Mouse (Mus musculus) heart, adult 2 months (tissue): ENCODE data around the gene Olfr818.

ENCODE experiments used
- CTCF ChIP-seq: fragments of 200-600 bp; IDR thresholded peaks from 2 replicates; pipeline ENCODE4 v1.8.1; 2022; ENCODE audit warnings: antibody characterized with exemption, mild to moderate bottlenecking, moderate library complexity
- EP300 ChIP-seq: fragments of 200-500 bp; IDR thresholded peaks from 2 replicates; pipeline ENCODE4 v1.6.1; 2011; ENCODE audit warnings: low read depth, low read length, control low read depth; ENCODE audit not compliant: insufficient read depth
- POLR2A ChIP-seq: fragments of 200-500 bp; IDR thresholded peaks from 2 replicates; pipeline ENCODE4 v1.6.1; 2011; ENCODE audit warnings: mild to moderate bottlenecking, low read depth, low read length, control low read depth; ENCODE audit not compliant: insufficient read depth

DNA sequence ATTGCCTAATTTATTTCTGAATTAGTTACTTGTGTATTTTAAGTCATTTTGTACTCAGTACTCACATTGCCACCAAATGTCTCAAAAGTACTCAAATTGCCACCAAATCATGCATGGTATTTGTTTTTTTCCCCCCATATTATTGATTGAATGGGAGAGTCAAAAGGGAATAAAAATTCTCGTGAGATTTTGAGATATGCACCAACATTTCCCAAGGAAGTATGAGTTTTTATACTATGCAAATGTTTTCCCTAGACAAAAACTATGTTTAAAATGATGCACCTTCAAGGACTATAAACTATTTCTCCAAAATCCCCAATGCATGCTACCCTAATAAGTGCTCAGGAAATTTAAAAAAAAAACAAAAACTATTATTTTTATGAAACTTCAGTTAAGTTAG is 33.4 kb downstream of the Olfr818 start, which contains the start of gene Olfr816:
- TF ChIP-seq POLR2A (no peak), CTCF (no peak), EP300 (no peak)
